Mouse (Mus musculus) embryo, embryonic 10 days (tissue): ENCODE measurements around the gene Psen1.

ENCODE experiments used
- DNase-seq: peaks from one replicate; pipeline ENCODE4 v3.0.0-alpha.2; 2015; ENCODE audit warnings: low spot score

Psen1 gene

GRCm38 (mm10) chr12:83780181-83780580 is 92.2 kb downstream of the Psen1 start:
- no peak for DNase-seq

DNA sequence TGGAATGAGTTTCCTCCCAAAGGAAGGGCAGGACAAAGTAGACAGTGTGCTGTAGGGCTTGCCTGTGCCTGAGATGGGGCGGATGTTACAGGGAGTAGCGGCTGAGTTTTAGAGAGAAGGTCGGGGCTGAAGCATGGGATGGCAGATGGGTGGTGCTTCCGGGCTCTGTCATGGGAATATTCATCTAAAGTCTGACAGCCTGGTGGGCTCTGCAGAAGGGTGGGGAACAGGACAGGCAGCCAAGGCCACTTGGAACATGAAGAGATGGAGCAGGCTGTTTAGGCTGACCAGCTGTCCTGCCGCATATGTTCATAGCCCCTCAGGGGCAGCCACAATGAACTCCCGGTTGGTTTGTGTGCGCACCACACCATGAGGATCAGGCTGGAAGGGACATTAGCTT is 93.3 kb downstream of the Psen1 start:
- no peak for DNase-seq

GRCm38 (mm10) chr12:83781640-83782278 is 93.8 kb downstream of the Psen1 start:
- no peak for DNase-seq

GRCm38 (mm10) chr12:83782669-83783068 is 94.7 kb downstream of the Psen1 start:
- no peak for DNase-seq
